ENCODE assay signal across 20 mouse cellular contexts in the genomic region with DNA sequence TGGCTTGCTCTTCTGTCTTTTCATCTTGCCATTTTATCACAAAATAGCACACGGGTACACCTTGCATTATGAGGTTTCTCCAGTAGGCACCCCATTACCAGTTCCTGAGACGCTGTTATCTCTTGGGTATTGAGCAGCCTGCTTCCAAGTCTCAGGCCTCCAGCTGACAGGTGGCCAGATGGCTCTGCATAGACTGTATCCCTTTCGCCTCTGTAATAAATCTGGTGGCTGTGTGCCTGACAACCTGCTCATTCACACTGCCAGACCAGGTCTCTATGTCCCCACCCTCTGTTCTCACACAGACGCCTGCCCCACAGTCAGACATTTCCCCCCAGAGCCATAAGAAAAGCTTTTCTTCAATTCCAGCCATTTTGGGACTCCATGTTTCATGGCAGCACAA.
"Had no signal": no experiment of that assay in that cellular context is flagged by ENCODE, and none has a peak within 500 bp of the region (broad histone marks: within the 10 kb centered on the region; RNA-seq: fewer than 3 reads in every experiment).

No protein-coding gene starts in this region.

- H3K27ac ChIP-seq: kidney, postnatal 0 days; layer of hippocampus, adult 2 months; limb, embryonic 12.5 days; limb, embryonic 15.5 days; liver, embryonic 14.5 days; macrophage; midbrain, embryonic 10.5 days; midbrain, embryonic 15.5 days; neural tube, embryonic 12.5 days; stomach, embryonic 15.5 days had no signal

- DNase-seq: kidney, adult 2 months; kidney, postnatal 25 days; layer of hippocampus, adult 9-11 months; liver, postnatal 0 days; lung, embryonic 14.5 days; right cerebral cortex, postnatal 25 days; spleen, adult 18-20 months; thymus, postnatal 25 days had no signal

- H3K4me1 ChIP-seq: limb, embryonic 12.5 days; limb, embryonic 15.5 days; midbrain, embryonic 10.5 days; stomach, embryonic 15.5 days had no signal

- H3K9me3 ChIP-seq: limb, embryonic 15.5 days; midbrain, embryonic 10.5 days; midbrain, embryonic 15.5 days; neural tube, embryonic 12.5 days; stomach, embryonic 15.5 days had no signal

- H3K36me3 ChIP-seq: limb, embryonic 12.5 days; limb, embryonic 15.5 days; midbrain, embryonic 10.5 days; midbrain, embryonic 15.5 days; neural tube, embryonic 12.5 days; stomach, embryonic 15.5 days had no signal

- H3K4me3 ChIP-seq: layer of hippocampus, adult 2 months; limb, embryonic 12.5 days; limb, embryonic 15.5 days; midbrain, embryonic 10.5 days; midbrain, embryonic 15.5 days; neural tube, embryonic 12.5 days; stomach, embryonic 15.5 days had no signal

- H3K27me3 ChIP-seq: limb, embryonic 12.5 days; limb, embryonic 15.5 days; midbrain, embryonic 15.5 days; neural tube, embryonic 12.5 days; stomach, embryonic 15.5 days had no signal

- ATAC-seq: liver, postnatal 0 days; lung, postnatal 0 days; midbrain, embryonic 15.5 days had no signal

- H3K4me2 ChIP-seq: limb, embryonic 12.5 days; limb, embryonic 15.5 days; liver, embryonic 11.5 days; lung, embryonic 14.5 days; midbrain, embryonic 15.5 days; neural tube, embryonic 12.5 days; stomach, embryonic 15.5 days had no signal

- H3K9ac ChIP-seq: limb, embryonic 12.5 days; limb, embryonic 15.5 days; liver, embryonic 14.5 days; liver, postnatal 0 days; lung, embryonic 14.5 days; midbrain, embryonic 15.5 days; neural tube, embryonic 12.5 days; stomach, embryonic 15.5 days had no signal
